Mouse (Mus musculus) retina, adult 2 months (tissue): ENCODE data around the gene Cacna1a.

Experiments
- DNase-seq: peaks from one replicate; pipeline ENCODE4 v3.0.0-alpha.2; 2012; ENCODE audit warnings: low read depth, low spot score

Gene Cacna1a

GRCm38 (mm10) chr8:84413886-84414851 is 25.9 kb downstream of the Cacna1a start:
- DNase-seq: no peak

DNA sequence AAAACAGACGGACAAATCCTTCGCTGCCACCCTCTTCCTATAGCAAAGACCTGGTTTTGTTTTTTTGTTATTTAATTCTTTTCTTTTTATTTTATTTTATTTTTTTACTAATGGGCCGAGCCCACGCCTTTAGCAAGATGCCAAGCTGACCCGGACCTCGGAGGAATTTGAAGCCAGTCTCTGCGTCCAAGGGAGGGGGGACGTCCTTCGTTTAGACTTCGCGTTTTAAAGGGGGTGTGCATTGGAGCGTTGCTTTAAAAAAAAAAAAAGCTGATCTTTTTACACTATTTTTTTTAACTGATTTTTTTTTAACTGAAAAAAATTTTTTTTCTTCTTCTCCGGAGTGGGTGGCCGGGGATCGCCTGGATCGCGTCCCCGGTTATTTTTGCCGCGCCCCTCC is 26.7 kb downstream of the Cacna1a start:
- no peak for DNase-seq

GRCm38 (mm10) chr8:84415378-84415898 is 27.2 kb downstream of the Cacna1a start:
- no peak for DNase-seq

- DNase-seq: no peak
Observed at GRCm38 (mm10) chr8:84416041-84416440, 27.8 kb downstream of the Cacna1a start.

- DNase-seq: no peak
Observed at GRCm38 (mm10) chr8:84416915-84417314, 28.7 kb downstream of the Cacna1a start.

- no peak for DNase-seq
Observed at GRCm38 (mm10) chr8:84417840-84418239, 29.6 kb downstream of the Cacna1a start.

DNA sequence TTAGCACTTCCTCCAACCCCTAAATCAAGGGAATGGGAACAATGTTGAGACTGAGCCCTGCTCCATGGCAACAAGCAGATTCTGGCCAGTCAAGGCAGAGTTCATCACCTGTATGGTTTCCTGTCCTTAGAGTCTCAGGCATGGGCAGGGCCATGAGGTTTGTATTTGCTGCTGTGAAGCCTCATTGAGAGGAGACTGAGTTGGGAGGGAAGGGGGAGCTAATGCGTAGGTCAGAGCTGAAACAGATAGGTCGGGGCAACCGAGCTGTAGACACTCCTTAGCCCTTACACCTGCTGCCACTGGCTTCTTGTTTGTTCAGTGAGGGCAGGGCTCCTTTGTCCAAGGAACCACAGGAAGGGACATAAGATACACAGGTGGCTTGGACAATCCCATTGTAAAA is 36.2 kb downstream of the Cacna1a start:
- DNase-seq: no peak

- no peak for DNase-seq
Observed at GRCm38 (mm10) chr8:84426087-84426486, 37.8 kb downstream of the Cacna1a start.

DNA sequence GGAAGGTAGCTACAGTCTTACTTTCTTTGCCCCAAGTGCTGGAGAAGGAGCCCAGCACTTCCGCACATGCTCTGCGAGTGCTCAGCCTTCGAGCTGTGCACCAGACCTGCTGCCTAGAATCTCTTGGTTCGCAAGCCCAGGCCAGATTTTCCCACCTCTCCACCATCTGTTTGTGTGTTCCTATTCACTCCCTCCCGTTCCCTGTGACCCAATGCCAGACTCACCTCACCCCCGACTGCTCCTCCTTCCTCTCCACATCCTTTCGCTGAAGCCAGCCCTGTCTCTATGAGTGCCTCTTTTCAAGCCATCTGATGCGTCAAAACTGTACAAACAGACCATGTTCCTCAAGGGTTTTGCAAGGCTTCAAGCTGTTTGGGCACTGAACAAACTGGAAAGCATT is 38.3 kb downstream of the Cacna1a start:
- no peak for DNase-seq

DNA sequence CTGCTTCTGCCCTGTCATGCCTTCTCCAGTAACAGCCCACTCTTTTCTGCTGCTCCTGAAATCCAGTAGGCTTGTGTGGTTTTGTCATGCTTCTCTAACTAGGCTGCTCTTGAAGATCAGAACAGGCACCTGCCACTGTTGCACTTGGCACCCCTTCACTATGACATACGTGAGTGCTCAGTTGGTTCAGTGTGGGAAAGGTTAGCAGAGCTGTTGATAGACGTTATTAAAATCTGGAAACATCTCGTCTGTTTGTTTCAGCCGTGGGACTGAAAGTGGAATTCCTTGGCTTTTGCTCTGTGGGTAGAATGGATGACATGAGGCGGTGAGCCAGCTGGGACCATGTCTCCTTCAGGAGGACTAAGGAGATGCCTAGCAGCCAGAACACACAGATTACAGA is 39.8 kb downstream of the Cacna1a start:
- DNase-seq: no peak

DNA sequence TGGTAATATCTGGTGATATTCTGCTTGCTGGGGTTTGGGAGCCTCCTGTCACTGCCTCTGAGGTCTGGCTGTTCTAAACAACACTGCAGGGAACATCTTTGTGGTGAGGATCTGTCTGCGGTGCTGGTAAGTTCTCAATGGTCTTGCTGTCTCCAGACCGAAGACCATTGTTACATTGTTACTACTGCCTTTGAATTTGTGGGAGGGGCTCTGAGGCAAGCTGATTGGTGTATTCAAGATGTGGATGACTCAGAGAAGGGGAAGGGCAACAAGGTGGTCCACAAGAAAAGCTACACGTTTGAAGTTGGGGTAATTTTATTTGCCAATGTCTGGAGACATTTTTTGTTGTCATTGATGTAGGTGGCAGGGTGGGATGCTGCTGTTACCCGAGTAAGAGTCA is 40.8 kb downstream of the Cacna1a start:
- DNase-seq: no peak

GRCm38 (mm10) chr8:84429492-84429891 is 41.3 kb downstream of the Cacna1a start:
- DNase-seq: no peak

DNA sequence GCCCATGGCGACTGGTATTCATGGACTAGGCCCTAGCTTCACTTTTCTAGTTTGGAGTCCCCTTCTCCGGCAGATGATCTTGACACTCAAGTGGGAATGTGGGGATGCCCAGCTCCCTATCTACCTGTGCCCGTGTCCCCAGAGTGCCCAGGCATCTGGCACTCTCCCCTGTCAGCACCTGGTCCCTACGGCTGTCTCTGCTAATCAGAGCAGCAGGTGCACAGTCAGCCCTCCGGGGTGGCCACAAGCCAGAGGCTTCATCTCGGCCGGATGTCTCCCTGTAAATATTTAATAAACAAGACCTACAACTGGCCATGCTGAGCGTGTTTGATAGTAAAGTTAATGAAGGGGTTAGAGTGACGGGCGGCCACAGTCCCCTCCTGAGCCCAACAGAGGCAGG is 47.1 kb downstream of the Cacna1a start:
- no peak for DNase-seq

- DNase-seq: no peak
Observed at GRCm38 (mm10) chr8:84439813-84440212, 51.6 kb downstream of the Cacna1a start.

GRCm38 (mm10) chr8:84442043-84442442 is 53.8 kb downstream of the Cacna1a start:
- no peak for DNase-seq

GRCm38 (mm10) chr8:84446571-84446991 is 58.3 kb downstream of the Cacna1a start:
- no peak for DNase-seq

DNA sequence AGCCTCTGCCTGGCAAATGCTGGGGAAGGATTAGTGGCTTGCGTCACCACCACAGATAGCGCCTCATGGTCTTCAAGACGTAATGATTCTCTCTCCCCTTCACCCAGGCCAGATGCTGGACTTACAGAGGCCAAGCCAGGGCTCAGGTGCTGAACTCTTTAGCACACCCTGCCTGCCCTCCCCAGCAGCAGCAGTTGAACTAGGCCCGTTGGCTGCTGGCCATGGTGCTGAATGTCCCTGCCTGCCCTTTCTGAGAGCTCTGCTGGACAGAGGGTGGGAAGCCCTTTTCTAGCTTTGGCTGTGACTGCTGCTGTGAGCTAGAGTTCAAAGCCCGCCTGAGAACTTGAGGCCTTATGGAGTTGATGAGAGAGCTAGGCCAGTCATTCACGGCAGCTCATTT is 66.3 kb downstream of the Cacna1a start:
- DNase-seq: no peak

DNA sequence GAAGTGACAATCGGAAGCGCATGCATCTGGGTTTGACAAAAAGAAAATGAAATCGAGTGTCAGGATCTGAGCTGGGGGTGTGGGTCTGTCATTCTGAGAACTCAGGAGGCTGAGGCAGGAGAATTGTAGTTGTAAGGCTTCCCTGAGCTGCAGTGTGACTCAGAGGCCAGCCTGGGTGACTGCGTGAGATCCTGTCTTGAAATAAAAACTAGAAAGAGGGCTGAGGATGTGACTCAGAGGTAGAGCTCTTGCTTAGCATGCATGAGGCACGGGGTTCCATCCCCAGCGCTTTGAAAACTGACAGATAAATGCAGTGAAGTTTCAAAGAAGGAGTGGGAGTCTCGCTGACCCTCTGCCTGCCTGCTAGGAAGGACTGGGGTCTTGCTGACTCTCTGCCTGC is 70.6 kb downstream of the Cacna1a start:
- DNase-seq: no peak

GRCm38 (mm10) chr8:84459276-84459675 is 71.0 kb downstream of the Cacna1a start:
- DNase-seq: no peak

- DNase-seq: no peak
Observed at GRCm38 (mm10) chr8:84460698-84461097, 72.5 kb downstream of the Cacna1a start.

GRCm38 (mm10) chr8:84466932-84467331 is 78.7 kb downstream of the Cacna1a start:
- DNase-seq: no peak

DNA sequence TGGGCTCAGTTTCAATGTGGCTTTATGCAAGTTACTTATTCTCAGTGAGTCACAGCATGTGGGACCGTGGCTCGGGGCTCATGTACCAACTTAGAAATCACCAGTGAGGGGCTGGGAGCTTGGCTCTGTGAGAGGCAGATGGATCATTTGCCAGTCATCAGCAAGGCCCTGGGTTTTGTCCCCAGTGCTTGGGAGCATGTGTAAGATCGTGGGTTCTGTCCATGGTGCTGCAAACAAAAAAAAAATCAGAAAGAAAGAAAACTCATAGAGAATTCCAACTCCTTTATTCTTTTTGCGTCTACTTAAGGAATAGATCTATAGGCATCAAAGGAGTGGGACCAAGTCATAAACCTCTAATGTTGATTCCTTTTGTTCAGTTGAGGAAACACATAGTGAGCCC is 80.8 kb downstream of the Cacna1a start:
- DNase-seq: no peak
